In genomic region chr5:98863891-98864290, GRCm38 (mm10) we compare ENCODE assay signal across 9 mouse cellular contexts. TPM values are rescaled to one million over a fixed set of nuclear protein-coding genes. Genes with fewer than 3 reads are reported as not detected.
DNase-seq lines count a peak whose midpoint lies in the region; ATAC-seq and TF ChIP-seq lines count a peak whose summit lies in the region.
"Had no signal": no experiment of that assay in that cellular context is flagged by ENCODE, and none has a peak within 500 bp of the region (broad histone marks: within the 10 kb centered on the region; RNA-seq: fewer than 3 reads in every experiment).

No protein-coding gene starts in this region.

- no peak for ATAC-seq in heart, embryonic 14.5 days (ENCODE audit: insufficient number of reproducible peaks, insufficient read depth, low FRiP score, low read depth)
- no peak; the same call in 1 of the 2 replicates for ATAC-seq in hindbrain, embryonic 13.5 days (ENCODE audit: low FRiP score)
- 0 out of 2 replicates have a peak, but pooled peaks have one; percentile 10 for ATAC-seq in megakaryocyte, adult 5-6 weeks (ENCODE audit: poor library complexity, severe bottlenecking)

- peaks cover 7% of the 10 kb centered on the region; the same call in 1 of the 2 replicates for H3K27me3 ChIP-seq in heart, embryonic 14.5 days (ENCODE audit: control insufficient read depth, insufficient read depth, low read length)
- no peaks in the 10 kb centered on the region for H3K27me3 ChIP-seq in hindbrain, embryonic 13.5 days
- H3K27me3 ChIP-seq: lung, embryonic 15.5 days had no signal

- H3K27ac ChIP-seq in heart, embryonic 14.5 days (replicated peaks in 1 of 2; ENCODE audit: control insufficient read depth in 1 of 2, insufficient read depth in 1 of 2, low read depth in 2 of 2, low read length in 2 of 2): no peak overlapping the region
- no peak overlapping the region for H3K27ac ChIP-seq in ES-E14 (ENCODE audit: insufficient read depth, low read depth, low read length, poor library complexity, severe bottlenecking)
- H3K27ac ChIP-seq in hindbrain, embryonic 13.5 days: no peak overlapping the region
- H3K27ac ChIP-seq: lung, embryonic 15.5 days had no signal

- no peaks in the 10 kb centered on the region for H3K9me3 ChIP-seq in heart, embryonic 14.5 days (ENCODE audit: control insufficient read depth, low read length)
- H3K9me3 ChIP-seq in ES-E14 (ENCODE audit: control insufficient read depth, insufficient read depth, low read depth, low read length): no peaks in the 10 kb centered on the region
- H3K9me3 ChIP-seq in hindbrain, embryonic 13.5 days: no peaks in the 10 kb centered on the region
- H3K9me3 ChIP-seq: lung, embryonic 15.5 days had no signal

- peaks cover 2 to 3% of the 10 kb centered on the region in 2 experiments; a peak in 1 of 4 replicates for H3K4me1 ChIP-seq in heart, embryonic 14.5 days (ENCODE audit: control insufficient read depth in 2 of 2, insufficient read depth in 2 of 2, low read length in 2 of 2)
- H3K4me1 ChIP-seq in ES-E14 (ENCODE audit: control insufficient read depth in 2 of 2, insufficient read depth in 2 of 2, low read length in 2 of 2, poor library complexity in 1 of 2): no peaks in the 10 kb centered on the region
- H3K4me1 ChIP-seq in hindbrain, embryonic 13.5 days (replicated peaks): 0 out of 2 replicates have a peak, but pooled peaks cover 3% of the 10 kb centered on the region

- WGBS in heart, embryonic 14.5 days: 2% methylated on average over 6 of the region's 6 CpGs
- WGBS in hindbrain, embryonic 13.5 days: 4% methylated on average over 6 of the region's 6 CpGs

- H3K4me3 ChIP-seq in heart, embryonic 14.5 days (ENCODE audit: control insufficient read depth in 1 of 2, insufficient read depth in 1 of 2, low read depth in 1 of 2, low read length in 2 of 2): no peak overlapping the region
- no peak overlapping the region for H3K4me3 ChIP-seq in ES-E14 (ENCODE audit: insufficient read depth in 1 of 2, low read depth in 1 of 2, low read length in 2 of 2, poor library complexity in 1 of 2, severe bottlenecking in 1 of 2)
- no peak overlapping the region for H3K4me3 ChIP-seq in hindbrain, embryonic 13.5 days
- H3K4me3 ChIP-seq: lung, embryonic 15.5 days had no signal

- no peak for DNase-seq in heart, adult 9 months (ENCODE audit: low spot score in 2 of 2)
- no peak for DNase-seq in ES-E14 (ENCODE audit: low read depth, low spot score)
- peak; percentile 80 for DNase-seq in embryo, embryonic 10 days (ENCODE audit: low spot score)
- DNase-seq in testis, postnatal 10 days (ENCODE audit: low spot score): no peak
- DNase-seq in gastrocnemius, postnatal 10 days: no peak

- in situ Hi-C loops in ES-E14 (cut with MboI; ENCODE audit: low sequenced_read_pairs in 2 of 2, unreplicated experiment in 2 of 2): loop anchor here in 1 of 2 experiments (25.0 kb wide), 1 partner anchor 677 kb away; no protein-coding TSS in a partner anchor

- no peak overlapping the region for H3K9ac ChIP-seq in heart, embryonic 14.5 days (ENCODE audit: low read length)
- no peak overlapping the region; the same call in 1 of the 2 replicates for H3K9ac ChIP-seq in ES-E14 (ENCODE audit: insufficient read depth, low read depth, low read length, poor library complexity, severe bottlenecking)
- H3K9ac ChIP-seq in hindbrain, embryonic 13.5 days: no peak overlapping the region
- H3K9ac ChIP-seq: lung, embryonic 15.5 days had no signal

- H3K4me2 ChIP-seq in heart, embryonic 14.5 days (ENCODE audit: low read length): peak overlapping the region; percentile 47
- H3K4me2 ChIP-seq in hindbrain, embryonic 13.5 days: peak overlapping the region; percentile 31; the same call in 1 of the 2 replicates
- H3K4me2 ChIP-seq: lung, embryonic 15.5 days had no signal

- H3K36me3 ChIP-seq in heart, embryonic 14.5 days (ENCODE audit: control insufficient read depth, insufficient read depth, low read length): no peaks in the 10 kb centered on the region
- no peaks in the 10 kb centered on the region for H3K36me3 ChIP-seq in ES-E14 (ENCODE audit: control insufficient read depth, insufficient read depth, low read length, poor library complexity, severe bottlenecking)
- H3K36me3 ChIP-seq in hindbrain, embryonic 13.5 days: no peaks in the 10 kb centered on the region
- H3K36me3 ChIP-seq: lung, embryonic 15.5 days had no signal

TF ChIP-seq in ES-E14, 5 proteins besides CTCF, POLR2A, EP300 and RAD21:
- TF ChIP-seq ZNF384 (IDR thresholded peaks at IDR 0.05; ENCODE audit: low read depth, low read length): peak; percentile 99
- TF ChIP-seq ZC3H11A (IDR thresholded peaks at IDR 0.05; ENCODE audit: borderline replicate concordance, low read depth, low read length): no peak

RNA-seq across cellular contexts. Expression of gene Bmp3, which starts 9.7 kb away (rescaled TPM):
- 0.53 and 0.73 TPM in 2 replicates for polyA plus RNA-seq in heart, embryonic 14.5 days (2014; fragmentation: Nextera tagmentation; extraction: Ambion mirVana)
- not detected in 2 replicates for total RNA-seq in ES-E14 (2012; rRNA removed)
- polyA plus RNA-seq in hindbrain, embryonic 13.5 days (2015; fragmentation: Nextera tagmentation; extraction: Ambion mirVana): 1.1 and 1.6 TPM in 2 replicates
- not detected in 2 replicates for total RNA-seq in megakaryocyte, adult 5-6 weeks (2015)
- not detected in 2 replicates for total RNA-seq in megakaryocyte, adult 5-6 weeks (2017)
- 1 to 10 TPM; 3.2 to 5.7 TPM for total RNA-seq in gastrocnemius, postnatal 10 days (2021)
